Mouse (Mus musculus) adrenal gland, adult 18-20 months (tissue): ENCODE data around the gene Hectd4. TPM values are rescaled to one million over a fixed set of nuclear protein-coding genes. Genes with fewer than 3 reads are reported as not detected.
"Not testable (repeated sequence)": the region's sequence is repeated elsewhere in the genome, so short reads cannot be mapped to it uniquely, and the experiment has no call there.

ENCODE experiments used
- DNase-seq, 2 experiments: peaks; one replicate each; pipeline ENCODE4 v3.0.0; 2021 to 2022; ENCODE audit warnings: low spot score in 2 of 2
- total RNA-seq, 2 experiments: library from RNA; stranded (reverse); gene quantifications; 1 replicate in 1 of 2; 2 replicates in 1 of 2; pipeline ENCODE4 v1.2.3; 2021

Gene Hectd4
- total RNA-seq, 2 experiments from 2014 or later = 17.6 to 20.4 TPM

DNA sequence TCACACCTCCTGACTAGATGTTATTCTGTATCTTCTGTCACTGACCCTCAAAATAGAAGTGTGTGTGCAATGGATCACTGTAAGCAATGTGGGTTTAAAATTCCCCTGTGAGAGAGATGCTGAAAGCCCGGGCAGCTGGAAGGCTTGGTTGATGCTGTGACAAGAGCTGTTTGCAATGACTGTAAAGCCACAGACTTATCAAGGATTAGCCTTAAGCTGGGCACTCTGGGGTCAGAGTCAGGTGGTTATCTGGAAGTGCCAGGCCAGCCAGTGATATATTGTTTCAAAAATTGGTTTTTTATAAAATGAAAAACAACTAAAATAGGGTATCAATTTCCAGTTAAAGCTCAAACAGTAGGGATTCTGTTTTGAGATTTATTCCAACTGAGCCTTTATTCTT, 56.8 kb downstream of the Hectd4 start:
- DNase-seq = no peak

DNA sequence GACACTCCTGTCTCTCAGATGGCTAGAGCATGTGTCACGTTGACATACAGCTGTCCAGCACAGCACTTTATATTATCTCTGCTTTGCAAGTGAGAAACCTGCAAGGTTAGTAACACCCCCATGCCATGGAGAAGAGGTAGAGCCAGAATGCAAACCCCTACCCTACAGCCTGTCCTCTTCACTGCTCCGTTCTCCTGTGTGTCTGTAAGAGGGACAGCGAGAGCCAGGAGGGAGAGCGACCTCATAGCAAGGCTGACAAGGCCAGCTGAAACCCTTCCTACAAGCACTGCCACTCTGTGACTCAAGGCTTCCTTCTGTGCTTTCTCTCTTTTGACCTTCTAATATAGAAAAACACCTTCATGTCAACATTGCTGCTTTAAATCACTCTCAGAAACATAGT, 60.4 kb downstream of the Hectd4 start:
- DNase-seq = no peak

DNA sequence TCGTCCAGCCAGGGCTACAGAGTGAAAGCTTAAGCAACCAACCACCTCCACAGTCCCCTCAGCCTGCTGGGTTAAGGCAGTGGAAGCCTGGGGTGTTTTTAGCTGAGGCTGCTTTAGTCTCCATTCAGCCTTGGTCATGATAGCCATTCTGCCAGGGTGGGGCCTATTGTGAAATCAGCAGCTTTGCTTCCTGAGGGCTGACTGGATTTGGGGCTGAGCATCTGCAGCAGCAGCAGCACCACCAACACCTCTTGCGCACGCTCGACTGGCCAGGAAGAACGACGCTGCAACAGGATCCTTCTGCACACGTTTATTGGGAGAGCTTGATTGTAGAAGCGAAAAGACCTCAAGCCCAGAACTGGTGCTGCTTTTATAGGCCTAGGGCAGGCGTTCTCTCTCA, 63.0 kb downstream of the Hectd4 start:
- no peak for DNase-seq

DNA sequence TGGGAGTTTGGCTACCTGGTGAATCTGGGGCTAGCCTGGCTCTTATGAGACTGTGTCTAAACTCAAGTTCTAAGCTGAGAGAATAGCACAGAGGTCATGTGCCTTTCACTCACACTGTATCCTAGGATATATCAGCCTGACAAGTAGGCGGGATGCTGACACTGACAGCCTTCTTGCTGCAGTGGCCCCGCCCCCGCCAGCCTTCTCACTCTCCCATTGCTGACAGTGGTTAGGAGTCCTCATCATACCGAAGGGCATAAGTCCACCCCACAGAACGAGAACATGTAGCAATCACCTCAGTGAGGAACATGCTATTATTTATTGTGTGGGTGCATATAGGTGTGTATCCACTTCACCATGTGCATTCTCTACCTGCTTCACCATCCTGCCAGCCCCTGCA, 64.8 kb downstream of the Hectd4 start:
- no peak for DNase-seq

DNA sequence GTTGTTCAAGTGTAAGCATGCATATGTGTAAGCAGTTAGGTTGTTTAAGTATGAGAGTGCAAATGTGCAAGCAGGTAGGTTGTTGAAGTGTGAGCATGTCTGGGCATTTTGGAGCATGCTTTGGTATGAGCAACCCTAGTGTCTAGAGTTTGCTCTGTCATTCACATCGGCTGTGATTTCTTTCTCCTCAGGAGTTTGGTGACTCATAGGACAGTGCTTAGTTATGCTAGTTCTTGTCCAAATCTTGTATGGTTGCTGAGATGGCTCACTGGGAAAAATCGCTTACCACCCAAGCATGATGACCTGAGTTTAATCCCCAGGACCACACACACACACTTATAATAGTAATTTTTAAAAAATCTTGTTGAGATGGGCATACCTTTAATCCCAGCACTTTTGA, 67.2 kb downstream of the Hectd4 start:
- DNase-seq = no peak

DNA sequence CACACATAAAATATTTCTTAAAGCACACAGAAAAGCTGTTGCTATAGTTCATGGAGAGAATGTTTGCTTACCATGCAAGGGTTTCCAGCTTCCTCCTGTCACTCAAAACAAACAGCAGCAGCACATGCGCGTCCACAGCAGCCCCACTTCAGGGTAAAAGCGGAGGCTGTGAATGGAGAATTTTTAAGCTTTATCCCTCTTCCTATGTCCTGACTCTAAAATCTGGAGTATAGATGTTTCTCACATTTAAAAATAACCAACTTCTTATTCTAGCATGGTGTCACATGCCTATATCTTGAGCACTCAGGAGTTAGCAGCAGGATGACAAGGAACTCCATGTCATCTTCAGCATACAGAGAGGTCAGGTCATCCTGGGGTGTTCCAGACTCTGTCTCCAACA, 70.3 kb downstream of the Hectd4 start:
- DNase-seq = no peak

DNA sequence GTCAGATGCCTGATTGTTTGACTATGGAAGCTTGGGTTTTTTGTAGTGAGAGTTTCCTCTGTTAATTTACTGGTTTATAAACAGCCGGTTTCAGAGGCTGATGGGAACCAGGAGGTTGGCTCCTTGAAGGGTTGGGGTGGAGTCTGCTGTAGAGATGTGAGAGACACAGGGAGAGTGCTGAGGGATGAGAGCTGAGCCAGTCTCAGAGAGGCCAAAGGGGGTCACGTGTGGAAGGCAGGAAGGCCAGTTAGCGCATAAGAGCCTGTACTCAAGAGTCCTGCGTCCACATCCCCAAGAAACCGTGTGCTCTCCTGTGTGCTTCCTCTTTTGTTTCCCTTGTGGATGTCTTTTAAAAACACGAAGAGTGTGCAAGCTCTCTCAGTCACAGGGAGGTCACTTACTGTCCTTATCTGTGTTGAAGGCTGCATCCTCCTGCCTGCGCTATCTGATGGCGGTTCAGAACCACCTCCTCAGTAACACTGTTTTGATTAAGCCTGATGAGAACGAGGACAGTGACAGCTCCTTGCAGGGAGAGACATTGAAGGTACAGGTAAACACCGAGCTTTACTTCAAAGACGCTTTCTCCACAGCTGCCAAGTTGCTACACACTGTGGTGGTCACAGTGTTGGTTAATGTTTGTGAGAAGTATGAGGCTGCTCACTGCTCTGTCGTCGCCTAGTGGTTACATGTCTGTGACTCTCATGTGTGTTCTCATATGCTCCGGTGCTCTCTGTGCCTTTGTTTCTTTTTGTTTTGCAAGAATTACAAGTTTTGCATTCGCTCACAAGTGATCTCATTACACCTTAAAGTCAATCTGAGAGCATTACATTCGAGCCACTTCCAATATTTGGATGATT, 72.5 kb downstream of the Hectd4 start:
- no peak for DNase-seq

DNA sequence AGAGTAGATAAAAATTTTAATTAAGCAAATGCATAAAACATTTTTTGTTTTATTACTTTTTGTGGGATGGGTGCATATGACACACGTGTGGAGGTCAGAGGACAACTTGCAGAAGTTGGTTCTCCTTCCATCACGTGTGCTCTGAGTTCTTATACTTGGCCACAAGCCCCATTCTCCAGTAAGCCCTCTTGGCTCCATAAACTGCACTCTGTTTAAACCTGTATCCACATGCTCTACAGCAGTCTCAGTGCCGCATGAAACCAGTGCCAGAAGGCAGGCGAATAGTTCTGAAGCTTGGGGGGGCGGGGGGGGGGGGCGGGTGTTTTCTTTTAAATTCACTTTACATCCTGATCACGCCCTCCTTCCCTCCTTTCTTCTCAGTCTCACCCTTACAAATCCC, 85.0 kb downstream of the Hectd4 start:
- DNase-seq = no peak

DNA sequence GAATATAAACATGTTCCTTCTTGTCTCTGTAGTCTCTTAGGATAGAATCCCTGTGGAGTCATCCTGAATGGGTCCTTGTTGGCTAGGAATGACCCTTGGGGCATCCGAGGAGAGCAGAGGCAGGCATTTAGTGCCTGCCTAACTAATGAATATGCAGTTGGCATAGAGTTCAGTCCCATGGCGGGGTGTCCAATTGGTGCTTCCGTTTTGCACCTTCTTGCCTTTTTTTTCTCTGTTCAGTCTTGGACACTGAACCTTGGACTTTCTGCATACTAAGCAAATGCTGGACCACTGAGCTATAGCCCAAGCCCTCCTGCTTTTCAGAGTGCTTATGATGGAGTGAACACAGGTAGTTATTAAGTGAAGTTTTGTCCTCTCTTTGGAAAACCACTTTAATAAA, 87.6 kb downstream of the Hectd4 start:
- DNase-seq = no peak

DNA sequence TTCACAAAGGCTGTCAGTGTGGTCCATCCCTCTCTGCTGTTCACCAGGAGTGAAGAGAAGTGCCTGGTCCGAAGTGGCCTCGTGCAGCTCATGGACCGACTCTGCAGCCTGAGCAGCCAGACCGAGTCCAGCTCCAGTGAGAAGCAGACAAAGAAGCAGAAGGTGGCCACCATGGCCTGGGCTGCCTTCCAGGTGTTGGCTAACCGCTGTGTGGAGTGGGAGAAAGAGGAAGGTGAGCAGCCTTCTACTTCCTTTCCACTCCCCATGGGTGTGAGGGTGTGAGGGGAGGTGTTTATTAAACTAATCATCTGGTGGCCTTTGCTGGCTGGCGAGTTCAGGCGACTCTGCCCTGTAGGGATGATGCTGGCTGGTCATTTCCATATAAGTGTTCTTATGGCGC, 91.6 kb downstream of the Hectd4 start:
- no peak for DNase-seq

DNA sequence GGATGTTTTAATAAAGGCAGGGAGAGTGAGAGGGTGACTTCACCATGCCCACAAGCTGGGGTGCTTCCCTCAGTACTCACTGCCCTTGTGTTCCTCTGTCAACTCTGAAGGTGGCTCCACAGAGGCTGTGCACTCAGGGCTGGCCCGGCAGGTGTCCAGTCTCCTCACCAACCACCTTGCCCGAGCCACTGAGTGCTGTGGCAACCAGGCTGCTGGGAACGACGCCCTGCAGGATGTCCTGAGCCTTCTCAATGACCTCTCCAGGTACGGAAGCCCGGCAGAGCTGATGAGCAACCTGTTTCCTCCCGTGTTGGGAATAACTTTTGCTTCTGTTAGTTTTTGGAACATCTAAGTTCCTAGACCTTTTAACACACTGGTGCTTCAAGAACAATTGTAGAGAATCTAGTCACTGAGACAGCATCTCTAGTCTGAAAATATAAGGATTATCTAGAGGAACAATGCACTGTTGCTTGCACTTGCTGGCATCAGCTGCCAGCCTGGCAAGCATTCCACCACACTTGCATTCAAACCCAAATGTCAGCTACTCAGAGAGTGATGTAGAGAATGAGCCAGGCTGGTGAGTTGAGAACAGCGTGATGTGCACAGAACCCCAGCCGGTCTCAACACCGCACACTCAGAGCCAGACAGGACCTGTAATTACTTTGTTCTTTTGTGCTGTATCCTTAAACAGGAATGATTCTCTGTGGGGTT, 93.9 kb downstream of the Hectd4 start:
- DNase-seq = no peak

DNA sequence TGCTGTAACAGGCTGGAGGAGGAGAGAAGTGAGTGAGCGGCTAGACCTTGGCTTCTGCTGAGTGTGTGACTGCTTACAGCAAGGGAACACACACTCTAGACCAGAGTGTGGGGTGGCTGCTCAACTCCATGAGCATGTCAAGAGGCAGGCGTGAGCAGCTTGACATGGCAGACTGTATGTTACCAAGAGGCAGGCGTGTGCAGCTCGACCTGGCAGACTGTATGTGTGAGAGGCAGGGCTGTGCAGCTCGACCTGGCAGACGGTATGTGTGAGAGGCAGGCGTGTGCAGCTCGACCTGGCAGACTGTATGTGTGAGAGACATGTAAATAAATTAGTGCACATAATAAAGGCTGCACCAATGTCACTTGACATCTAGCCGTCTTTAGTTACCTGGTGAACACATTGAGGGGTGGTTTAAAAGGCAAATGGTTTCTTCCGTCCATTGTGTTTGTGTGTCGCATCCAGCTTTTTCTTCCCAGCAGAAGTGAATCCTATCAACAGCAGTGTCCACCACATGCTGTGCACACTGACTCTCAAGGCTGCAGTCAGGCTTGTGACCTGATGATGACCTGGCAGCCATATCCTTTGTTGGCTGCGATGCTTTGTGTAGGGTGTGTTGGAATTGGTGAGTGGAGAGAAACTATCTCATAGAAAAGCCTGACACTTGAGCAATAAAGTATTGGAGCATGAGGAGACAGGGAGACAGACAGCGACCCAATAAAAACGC, 106.2 kb downstream of the Hectd4 start:
- DNase-seq = no peak

DNA sequence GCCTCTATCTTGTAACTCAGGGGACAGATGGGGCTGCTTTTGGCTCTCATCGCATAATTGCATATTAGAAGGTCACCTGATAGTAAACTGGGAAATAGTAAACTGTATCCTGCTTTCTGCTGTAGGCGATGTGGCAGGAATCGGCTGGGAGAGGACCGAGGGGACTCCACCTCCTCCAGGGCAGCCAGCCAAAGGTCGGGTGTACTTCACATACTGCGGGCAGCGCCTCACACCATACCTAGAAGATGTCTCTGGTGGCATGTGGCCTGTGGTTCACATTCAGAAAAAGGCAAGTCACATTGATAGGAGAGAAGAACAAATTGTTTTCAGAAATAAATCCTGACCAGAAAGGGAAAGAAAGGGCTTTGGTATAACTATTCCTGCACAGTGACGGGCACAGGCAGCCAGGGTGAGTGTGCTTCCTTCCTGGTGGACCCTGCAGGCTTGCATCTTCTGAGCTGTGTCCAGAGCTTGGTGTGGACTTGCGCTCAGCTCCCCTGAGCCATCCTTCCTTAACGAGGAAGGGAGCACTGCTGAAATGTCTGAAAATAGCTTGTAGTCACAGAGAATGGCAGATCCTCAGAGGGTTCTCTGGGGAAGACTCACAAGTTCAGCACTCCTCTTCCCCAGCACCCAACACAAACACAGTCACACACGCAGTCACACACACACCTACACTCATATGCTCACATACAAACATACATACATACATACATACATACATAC, 109.5 kb downstream of the Hectd4 start:
- no peak for DNase-seq

DNA sequence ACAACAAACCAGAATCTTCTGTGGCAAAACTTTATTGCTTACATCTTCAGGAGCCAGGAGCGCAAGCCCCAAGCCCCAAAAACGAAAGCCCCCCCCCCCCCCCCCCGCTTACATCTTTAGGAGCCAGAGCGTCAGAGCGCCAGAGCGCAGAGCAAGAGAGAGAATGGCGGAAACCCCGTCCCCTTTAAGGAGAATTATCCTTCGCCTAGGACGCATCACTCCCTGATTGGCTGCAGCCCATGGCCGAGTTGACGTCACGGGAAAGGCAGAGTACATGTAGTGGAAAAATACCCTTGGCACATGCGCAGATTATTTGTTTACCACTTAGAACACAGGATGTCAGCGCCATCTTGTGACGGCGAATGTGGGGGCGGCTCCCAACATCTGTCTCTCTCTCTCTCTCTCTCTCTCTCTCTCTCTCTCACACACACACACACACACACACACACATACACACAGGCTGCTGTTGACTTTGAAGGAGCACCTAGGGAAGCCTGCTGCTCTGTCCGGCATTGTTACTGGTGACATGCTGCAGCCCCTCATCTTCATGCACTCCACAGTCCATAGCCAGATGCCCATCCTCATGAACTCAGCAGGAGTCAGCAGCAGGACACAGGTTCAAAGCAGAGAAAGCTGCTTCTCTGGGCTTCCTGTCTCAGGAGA, 110.3 kb downstream of the Hectd4 start:
- not testable (repeated sequence) for DNase-seq

DNA sequence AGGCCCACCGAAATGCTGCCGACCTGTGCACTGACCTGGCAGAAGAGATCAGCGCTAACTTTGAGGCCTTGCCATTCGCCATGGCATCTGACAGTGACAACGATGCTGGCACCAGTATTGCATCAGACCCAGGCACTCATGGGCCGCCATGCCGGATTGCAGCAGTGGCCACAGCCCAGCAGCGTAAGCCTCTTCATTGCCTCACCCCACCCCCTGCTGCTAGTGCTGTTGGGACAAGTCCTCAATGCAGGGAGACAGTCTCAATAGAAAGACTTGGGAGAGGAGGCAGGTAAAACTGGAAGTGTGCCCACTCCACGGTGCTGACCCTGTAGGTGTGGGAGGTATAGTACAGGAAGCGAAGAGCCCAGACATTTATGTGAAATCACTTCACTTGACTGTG, 111.7 kb downstream of the Hectd4 start:
- DNase-seq = no peak

DNA sequence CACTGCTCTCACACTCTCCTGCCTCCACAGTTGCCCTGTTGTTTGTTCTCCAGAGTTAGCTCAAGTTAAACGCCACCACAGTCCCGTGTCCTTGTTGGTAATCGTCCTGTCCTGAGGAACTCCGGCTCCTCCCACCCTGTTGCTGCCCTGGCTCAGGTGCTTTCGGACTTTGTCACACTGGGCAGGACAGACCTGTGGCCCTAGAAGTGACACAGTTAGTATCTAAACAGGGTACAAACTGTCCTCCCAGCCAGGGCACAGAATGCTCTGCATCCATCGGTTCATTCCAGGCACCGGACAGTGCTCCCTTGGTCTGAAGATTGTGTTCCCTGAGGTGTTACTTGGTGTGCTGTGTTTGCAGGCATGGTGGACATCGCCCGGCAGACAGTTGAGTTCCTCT, 114.0 kb downstream of the Hectd4 start:
- DNase-seq = no peak

DNA sequence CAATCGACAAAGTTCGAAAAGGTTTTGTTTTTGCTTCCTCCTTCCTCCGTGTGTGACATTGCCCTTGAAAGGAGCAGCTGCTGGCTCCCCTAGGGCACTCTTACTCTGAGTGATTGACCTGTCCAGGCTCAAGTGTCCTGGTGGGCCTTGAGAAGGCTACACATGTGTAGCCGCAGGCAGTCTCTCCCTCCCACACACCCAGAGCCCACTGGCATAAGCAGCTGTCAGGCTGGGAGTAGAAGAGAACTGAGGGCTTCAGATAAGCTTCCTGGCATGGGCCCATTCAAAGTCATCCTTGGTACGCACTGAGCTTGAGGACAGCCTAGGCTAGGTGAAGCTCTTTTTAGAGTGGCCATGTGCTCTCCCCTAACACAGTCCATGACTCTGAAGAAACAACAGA, 114.4 kb downstream of the Hectd4 start:
- DNase-seq = no peak

DNA sequence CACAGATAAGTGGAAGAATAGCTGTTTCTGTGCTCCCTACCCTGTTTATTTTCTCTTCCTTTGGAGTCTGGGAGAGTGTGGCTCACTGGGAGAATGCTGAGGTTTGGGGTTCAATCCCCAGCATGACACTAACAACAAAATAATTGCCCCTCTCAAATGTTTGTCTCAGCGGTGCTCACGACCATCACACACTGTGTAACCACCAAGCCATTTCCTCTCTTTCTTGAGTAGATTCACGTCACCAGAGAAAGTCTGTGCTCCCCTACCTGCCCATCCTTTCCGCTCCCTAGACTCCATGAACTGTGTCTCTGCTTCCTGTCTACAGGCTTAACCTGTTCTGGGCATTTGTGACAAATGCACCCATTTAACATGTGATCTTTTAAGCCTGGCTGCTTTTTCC, 115.4 kb downstream of the Hectd4 start:
- DNase-seq = no peak

DNA sequence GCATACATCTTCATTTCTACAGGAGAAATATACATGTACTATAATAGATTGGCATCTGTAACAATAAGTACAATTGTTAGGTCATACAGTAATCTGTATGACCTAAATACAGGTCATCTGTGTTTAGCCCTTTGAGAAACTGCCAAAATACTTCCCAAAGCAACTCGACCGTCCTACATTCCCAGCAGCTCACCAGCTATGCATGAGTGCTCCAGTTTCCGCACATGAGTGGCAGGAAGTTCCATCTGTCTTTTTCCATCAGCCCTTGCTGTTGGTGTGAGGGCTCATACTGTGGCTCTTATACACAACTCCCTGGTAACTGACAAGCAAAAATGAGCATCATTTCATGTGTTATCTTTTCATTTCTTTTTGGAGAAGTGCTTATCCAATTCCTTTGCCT, 116.0 kb downstream of the Hectd4 start:
- DNase-seq = no peak

DNA sequence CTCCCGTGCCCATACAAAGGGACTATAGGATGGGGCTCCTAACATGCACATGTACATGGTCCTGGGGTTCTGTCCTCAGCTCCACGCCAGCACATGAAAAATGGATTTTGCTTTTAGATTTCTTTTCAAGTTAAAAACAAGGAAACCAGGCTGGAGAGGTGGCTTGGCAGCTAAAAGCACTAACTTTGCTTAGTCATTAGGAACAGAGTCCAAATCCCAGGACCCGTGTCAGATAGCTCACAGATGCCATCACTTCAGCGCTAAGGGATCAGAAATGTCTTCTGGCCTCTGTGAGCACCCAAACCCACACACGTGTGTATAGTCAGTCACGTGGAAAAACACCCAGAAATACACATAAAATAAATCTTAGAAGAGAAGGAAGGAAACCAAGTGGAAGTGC, 116.8 kb downstream of the Hectd4 start:
- no peak for DNase-seq
